In the genomic region with DNA sequence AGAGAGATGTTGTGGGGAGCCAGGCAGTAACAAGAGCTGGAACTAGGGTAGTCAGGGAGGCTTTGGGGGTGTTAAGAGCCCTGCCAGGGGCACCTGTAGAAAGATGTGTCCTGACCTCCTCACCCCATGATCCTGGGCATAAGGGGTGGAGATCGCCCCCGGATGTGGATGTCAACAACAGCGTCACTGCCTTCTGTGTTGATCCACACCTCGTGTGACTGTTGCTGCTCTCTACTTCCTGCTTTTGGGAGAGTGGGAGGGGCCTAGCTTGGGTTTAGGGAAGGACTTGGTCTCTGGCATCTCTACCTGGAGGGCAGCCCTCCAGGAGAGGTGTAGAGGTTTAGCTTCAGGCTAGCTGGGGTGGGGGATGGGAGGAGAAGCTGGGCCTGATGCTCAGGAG, we compare ENCODE assay signal across 8 mouse cellular contexts. TPM values are rescaled to one million over a fixed set of nuclear protein-coding genes. Genes with fewer than 3 reads are reported as not detected.
A peak's percentile ranks its signal among the peaks of the same experiment; 100 is the strongest.
DNase-seq lines count a peak whose midpoint lies in the region; ATAC-seq and TF ChIP-seq lines count a peak whose summit lies in the region.

No protein-coding gene starts in this region.

- H3K4me2 ChIP-seq in embryonic facial prominence, embryonic 14.5 days (ENCODE audit: low read depth, low read length) = peak overlapping the region; percentile 79
- H3K4me2 ChIP-seq in limb, embryonic 13.5 days (replicated peaks) = peak overlapping the region; percentile 95
- peak overlapping the region; percentile 91 for H3K4me2 ChIP-seq in midbrain, embryonic 13.5 days (replicated peaks)
- H3K4me2 ChIP-seq in stomach, postnatal 0 days (replicated peaks; ENCODE audit: low read depth) = peak overlapping the region; percentile 90

- no peaks in the 10 kb centered on the region for H3K27me3 ChIP-seq in E14TG2a.4 (ENCODE audit: insufficient read depth, low read length)
- no peaks in the 10 kb centered on the region for H3K27me3 ChIP-seq in embryonic facial prominence, embryonic 14.5 days (replicated peaks; ENCODE audit: control insufficient read depth, insufficient read depth, low read length)
- H3K27me3 ChIP-seq in limb, embryonic 13.5 days = no peaks in the 10 kb centered on the region
- H3K27me3 ChIP-seq in midbrain, embryonic 13.5 days = no peaks in the 10 kb centered on the region
- H3K27me3 ChIP-seq in stomach, postnatal 0 days (ENCODE audit: control insufficient read depth, insufficient read depth, low read length) = no peaks in the 10 kb centered on the region

- peaks cover 43% of the 10 kb centered on the region for H3K36me3 ChIP-seq in E14TG2a.4 (ENCODE audit: insufficient read depth, low read length)
- H3K36me3 ChIP-seq in embryonic facial prominence, embryonic 14.5 days (ENCODE audit: control insufficient read depth, insufficient read depth, low read length) = peaks cover 31% of the 10 kb centered on the region
- peaks cover 35% of the 10 kb centered on the region for H3K36me3 ChIP-seq in limb, embryonic 13.5 days
- peaks cover 30% of the 10 kb centered on the region for H3K36me3 ChIP-seq in midbrain, embryonic 13.5 days
- peaks cover 13% of the 10 kb centered on the region; the same call in 1 of the 2 replicates for H3K36me3 ChIP-seq in stomach, postnatal 0 days (ENCODE audit: control insufficient read depth, insufficient read depth, low read length)

- TF ChIP-seq CTCF in E14TG2a.4 (conservative IDR thresholded peaks at IDR 0.05; ENCODE audit: low read length) = no peak
- TF ChIP-seq CTCF in stomach, postnatal 0 days (IDR thresholded peaks at IDR 0.05; ENCODE audit: low read depth) = no peak

- no peak for TF ChIP-seq EP300 in stomach, postnatal 0 days (optimal IDR thresholded peaks at IDR 0.05)

- H3K4me3 ChIP-seq in E14TG2a.4 (replicated peaks; ENCODE audit: low read length) = peak overlapping the region; percentile 97
- peak overlapping the region; percentile 83 for H3K4me3 ChIP-seq in embryonic facial prominence, embryonic 14.5 days (ENCODE audit: low read depth, low read length)
- H3K4me3 ChIP-seq in limb, embryonic 13.5 days = peak overlapping the region; percentile 88
- peak overlapping the region; percentile 88 for H3K4me3 ChIP-seq in midbrain, embryonic 13.5 days (replicated peaks)
- peak overlapping the region; percentile 85 for H3K4me3 ChIP-seq in stomach, postnatal 0 days (ENCODE audit: low read depth, low read length)

- peaks cover 85% of the 10 kb centered on the region for H3K4me1 ChIP-seq in E14TG2a.4 (replicated peaks; ENCODE audit: low read depth, low read length)
- peaks cover 5% of the 10 kb centered on the region; the same call in 1 of the 2 replicates for H3K4me1 ChIP-seq in embryonic facial prominence, embryonic 14.5 days (ENCODE audit: control insufficient read depth, insufficient read depth, low read length)
- H3K4me1 ChIP-seq in limb, embryonic 13.5 days = peaks cover 14% of the 10 kb centered on the region
- H3K4me1 ChIP-seq in midbrain, embryonic 13.5 days (replicated peaks) = peaks cover 16% of the 10 kb centered on the region
- no peaks in the 10 kb centered on the region; the same call in 1 of the 2 replicates for H3K4me1 ChIP-seq in stomach, postnatal 0 days (replicated peaks; ENCODE audit: control insufficient read depth, insufficient read depth)

- peak overlapping the region; percentile 90 for H3K9ac ChIP-seq in embryonic facial prominence, embryonic 14.5 days (ENCODE audit: low read depth, low read length)
- H3K9ac ChIP-seq in limb, embryonic 13.5 days = peak overlapping the region; percentile 94
- H3K9ac ChIP-seq in midbrain, embryonic 13.5 days (replicated peaks) = peak overlapping the region; percentile 93
- H3K9ac ChIP-seq in stomach, postnatal 0 days (ENCODE audit: low read length) = peak overlapping the region; percentile 94

- H3K27ac ChIP-seq in embryonic facial prominence, embryonic 14.5 days (replicated peaks; ENCODE audit: low read depth, low read length) = no peak overlapping the region; the same call in 1 of the 2 replicates
- H3K27ac ChIP-seq in limb, embryonic 13.5 days = peak overlapping the region; percentile 81; the same call in 1 of the 2 replicates
- H3K27ac ChIP-seq in midbrain, embryonic 13.5 days = no peak overlapping the region
- H3K27ac ChIP-seq in stomach, postnatal 0 days (replicated peaks) = peak overlapping the region; percentile 93

- DNase-seq in T-cell, adult 2 months (ENCODE audit: low spot score) = peak; percentile 92
- peak; percentile 45 for DNase-seq in embryonic facial prominence, embryonic 14.5 days (ENCODE audit: low spot score)
- DNase-seq in stomach, postnatal 0 days (ENCODE audit: low spot score) = peak; percentile 78
- no peak for DNase-seq in right cerebral cortex, postnatal 4 days

- WGBS in embryonic facial prominence, embryonic 14.5 days = 3% methylated on average over 4 of the region's 4 CpGs
- WGBS in limb, embryonic 13.5 days = 0% methylated on average over 4 of the region's 4 CpGs
- 3% methylated on average over 4 of the region's 4 CpGs for WGBS in midbrain, embryonic 13.5 days
- 0% methylated on average over 4 of the region's 4 CpGs for WGBS in stomach, postnatal 0 days

- H3K9me3 ChIP-seq in E14TG2a.4 (ENCODE audit: low read length) = no peaks in the 10 kb centered on the region
- no peaks in the 10 kb centered on the region for H3K9me3 ChIP-seq in embryonic facial prominence, embryonic 14.5 days (ENCODE audit: control insufficient read depth, low read length)
- no peaks in the 10 kb centered on the region for H3K9me3 ChIP-seq in limb, embryonic 13.5 days
- H3K9me3 ChIP-seq in midbrain, embryonic 13.5 days = no peaks in the 10 kb centered on the region
- H3K9me3 ChIP-seq in stomach, postnatal 0 days (ENCODE audit: control insufficient read depth, low read length) = no peaks in the 10 kb centered on the region

- ATAC-seq in embryonic facial prominence, embryonic 14.5 days (ENCODE audit: low read depth) = no peak
- ATAC-seq in hematopoietic stem cell, adult 5-6 weeks (replicated peaks in 1 of 2; ENCODE audit: insufficient read depth in 1 of 2, low FRiP score in 2 of 2, low TSS enrichment in 1 of 2, low read depth in 1 of 2, poor library complexity in 2 of 2, severe bottlenecking in 2 of 2) = peak; percentile 76 to 81
- no peak for ATAC-seq in limb, embryonic 13.5 days (ENCODE audit: low FRiP score, low read depth)
- 0 out of 2 replicates have a peak, but pooled peaks have one; percentile 6 for ATAC-seq in midbrain, embryonic 13.5 days
- peak; percentile 56 for ATAC-seq in stomach, postnatal 0 days (ENCODE audit: low FRiP score, low TSS enrichment)

RNA-seq across cellular contexts. Expression of a gene that starts 0.8 kb away (rescaled TPM):
- polyA plus RNA-seq in embryonic facial prominence, embryonic 14.5 days (2014; fragmentation: Nextera tagmentation; extraction: Ambion mirVana) = 10.6 and 11.1 TPM in 2 replicates
- total RNA-seq in hematopoietic stem cell, adult 5-6 weeks (2017) = 9.5 and 10.6 TPM in 2 replicates
- polyA plus RNA-seq in limb, embryonic 13.5 days (2015; fragmentation: Nextera tagmentation; extraction: Ambion mirVana) = 8.6 and 10.7 TPM in 2 replicates
- polyA plus RNA-seq in midbrain, embryonic 13.5 days (2015; fragmentation: Nextera tagmentation; extraction: Ambion mirVana) = 11.4 and 12.4 TPM in 2 replicates
- 4.8 and 6.0 TPM in 2 replicates for polyA plus RNA-seq in stomach, postnatal 0 days (2015; fragmentation: Nextera tagmentation; extraction: Ambion mirVana)

RNA-seq across cellular contexts. Expression of a gene that starts 6.6 kb away (rescaled TPM):
- polyA plus RNA-seq in embryonic facial prominence, embryonic 14.5 days (2014; fragmentation: Nextera tagmentation; extraction: Ambion mirVana) = 35.1 and 36.5 TPM in 2 replicates
- total RNA-seq in hematopoietic stem cell, adult 5-6 weeks (2017) = 5.5 and 6.2 TPM in 2 replicates
- 23.9 and 29.0 TPM in 2 replicates for polyA plus RNA-seq in limb, embryonic 13.5 days (2015; fragmentation: Nextera tagmentation; extraction: Ambion mirVana)
- 78.4 and 84.8 TPM in 2 replicates for polyA plus RNA-seq in midbrain, embryonic 13.5 days (2015; fragmentation: Nextera tagmentation; extraction: Ambion mirVana)
- 14.7 and 15.0 TPM in 2 replicates for polyA plus RNA-seq in stomach, postnatal 0 days (2015; fragmentation: Nextera tagmentation; extraction: Ambion mirVana)

RNA-seq across cellular contexts. Expression of a gene that starts 16.1 kb away (rescaled TPM):
- polyA plus RNA-seq in embryonic facial prominence, embryonic 14.5 days (2014; fragmentation: Nextera tagmentation; extraction: Ambion mirVana) = 3.3 and 4.1 TPM in 2 replicates
- 1.3 TPM in 1 of 2 replicates, not detected in the other for total RNA-seq in hematopoietic stem cell, adult 5-6 weeks (2017)
- polyA plus RNA-seq in limb, embryonic 13.5 days (2015; fragmentation: Nextera tagmentation; extraction: Ambion mirVana) = 3.1 and 4.2 TPM in 2 replicates
- not detected in 2 replicates for polyA plus RNA-seq in midbrain, embryonic 13.5 days (2015; fragmentation: Nextera tagmentation; extraction: Ambion mirVana)
- 0.17 and 0.46 TPM in 2 replicates for polyA plus RNA-seq in stomach, postnatal 0 days (2015; fragmentation: Nextera tagmentation; extraction: Ambion mirVana)

RNA-seq across cellular contexts. Expression of a gene that starts 34.2 kb away (rescaled TPM):
- polyA plus RNA-seq in embryonic facial prominence, embryonic 14.5 days (2014; fragmentation: Nextera tagmentation; extraction: Ambion mirVana) = 68.4 and 68.6 TPM in 2 replicates
- 18.4 and 28.4 TPM in 2 replicates for total RNA-seq in hematopoietic stem cell, adult 5-6 weeks (2017)
- polyA plus RNA-seq in limb, embryonic 13.5 days (2015; fragmentation: Nextera tagmentation; extraction: Ambion mirVana) = 73.1 and 82.9 TPM in 2 replicates
- polyA plus RNA-seq in midbrain, embryonic 13.5 days (2015; fragmentation: Nextera tagmentation; extraction: Ambion mirVana) = 89.7 and 93.8 TPM in 2 replicates
- 62.0 and 63.8 TPM in 2 replicates for polyA plus RNA-seq in stomach, postnatal 0 days (2015; fragmentation: Nextera tagmentation; extraction: Ambion mirVana)

RNA-seq across cellular contexts. Expression of a gene that starts 58.1 kb away (rescaled TPM):
- not detected in 2 replicates for polyA plus RNA-seq in embryonic facial prominence, embryonic 14.5 days (2014; fragmentation: Nextera tagmentation; extraction: Ambion mirVana)
- not detected in 2 replicates for total RNA-seq in hematopoietic stem cell, adult 5-6 weeks (2017)
- not detected in 2 replicates for polyA plus RNA-seq in limb, embryonic 13.5 days (2015; fragmentation: Nextera tagmentation; extraction: Ambion mirVana)
- not detected in 2 replicates for polyA plus RNA-seq in midbrain, embryonic 13.5 days (2015; fragmentation: Nextera tagmentation; extraction: Ambion mirVana)
- polyA plus RNA-seq in stomach, postnatal 0 days (2015; fragmentation: Nextera tagmentation; extraction: Ambion mirVana) = 0.11 TPM in 1 of 2 replicates, not detected in the other

Comparison
In these comparisons a context has a peak if more than half of its experiments do, and no peak if none do; other contexts are left out.
1. ATAC-seq: peak in hematopoietic stem cell, adult 5-6 weeks (2 of 2), midbrain, embryonic 13.5 days (single experiment) and stomach, postnatal 0 days (single experiment); none in embryonic facial prominence, embryonic 14.5 days (single experiment) and limb, embryonic 13.5 days (single experiment).
2. H3K27ac ChIP-seq: peak in limb, embryonic 13.5 days (single experiment) and stomach, postnatal 0 days (single experiment); none in embryonic facial prominence, embryonic 14.5 days (single experiment) and midbrain, embryonic 13.5 days (single experiment).
3. Peak in every context shown above with its lines, with median percentiles within 50 percentile points of each other: H3K4me3 ChIP-seq, H3K4me2 ChIP-seq and H3K9ac ChIP-seq.